Comparison of ENCODE assay signal across 20 mouse cellular contexts in the genomic region with DNA sequence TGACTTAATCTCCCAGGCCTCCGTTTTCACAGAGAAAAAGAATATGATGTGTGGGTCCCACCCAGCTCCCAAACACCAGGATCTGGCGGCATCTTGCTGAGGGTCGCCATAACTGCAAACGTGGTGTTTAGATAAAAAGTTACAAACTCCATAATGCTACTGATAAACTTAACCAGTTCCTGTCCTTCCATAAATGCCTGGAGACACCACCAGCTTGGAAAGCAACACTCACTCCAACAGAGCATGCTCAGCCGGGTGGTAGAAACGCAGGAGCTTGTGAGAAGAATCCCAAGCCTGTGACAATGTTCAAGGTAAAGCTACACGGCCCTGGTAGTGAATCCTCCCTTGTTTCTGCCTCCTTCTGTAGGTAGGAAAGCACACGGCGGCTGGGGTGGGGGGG. TPM values are rescaled to one million over a fixed set of nuclear protein-coding genes. Genes with fewer than 3 reads are reported as not detected.
DNase-seq lines count a peak whose midpoint lies in the region; ATAC-seq and TF ChIP-seq lines count a peak whose summit lies in the region.
"Had no signal": no experiment of that assay in that cellular context is flagged by ENCODE, and none has a peak within 500 bp of the region (broad histone marks: within the 10 kb centered on the region; RNA-seq: fewer than 3 reads in every experiment).

No protein-coding gene starts in this region.

- no peak for ATAC-seq in neural tube, embryonic 13.5 days (ENCODE audit: low read depth)
- ATAC-seq in G1E (ENCODE audit: extremely low read depth, insufficient number of reproducible peaks, low FRiP score, poor library complexity, severe bottlenecking): no peak
- ATAC-seq in hindbrain, embryonic 11.5 days (ENCODE audit: low FRiP score): no peak
- ATAC-seq in erythroblast, adult 5-6 weeks (replicated peaks; ENCODE audit: low FRiP score, poor library complexity, severe bottlenecking): no peak
- ATAC-seq: hindbrain, postnatal 0 days had no signal

- H3K4me3 ChIP-seq in neural tube, embryonic 13.5 days: no peak overlapping the region
- H3K4me3 ChIP-seq in G1E (ENCODE audit: low read depth, low read length): peak overlapping the region; percentile 65
- no peak overlapping the region for H3K4me3 ChIP-seq in hindbrain, embryonic 11.5 days (ENCODE audit: low read depth, low read length)
- H3K4me3 ChIP-seq: embryonic facial prominence, embryonic 10.5 days; erythroblast, embryonic 14.5 days; forebrain, embryonic 12.5 days; heart, embryonic 15.5 days; hindbrain, embryonic 13.5 days had no signal

- 58% methylated on average over 9 of the region's 9 CpGs for WGBS in neural tube, embryonic 13.5 days
- WGBS in hindbrain, embryonic 11.5 days: 83% methylated on average over 9 of the region's 9 CpGs

- H3K9me3 ChIP-seq in neural tube, embryonic 13.5 days: no peaks in the 10 kb centered on the region
- H3K9me3 ChIP-seq in G1E (replicated peaks): no peaks in the 10 kb centered on the region
- no peaks in the 10 kb centered on the region for H3K9me3 ChIP-seq in hindbrain, embryonic 11.5 days (ENCODE audit: control insufficient read depth, low read length)
- H3K9me3 ChIP-seq: embryonic facial prominence, embryonic 10.5 days; forebrain, embryonic 12.5 days; heart, embryonic 15.5 days; hindbrain, embryonic 13.5 days had no signal

- H3K27me3 ChIP-seq in neural tube, embryonic 13.5 days: no peaks in the 10 kb centered on the region
- H3K27me3 ChIP-seq in G1E (ENCODE audit: insufficient read depth, low read length): no peaks in the 10 kb centered on the region
- H3K27me3 ChIP-seq in hindbrain, embryonic 11.5 days (ENCODE audit: control insufficient read depth, insufficient read depth, low read length): no peaks in the 10 kb centered on the region; the same call in 1 of the 2 replicates
- H3K27me3 ChIP-seq: heart, embryonic 15.5 days had no signal

- intact Hi-C loops in heart, postnatal 36 days (cut with DNase I): no loop called here

- H3K36me3 ChIP-seq in neural tube, embryonic 13.5 days: no peaks in the 10 kb centered on the region
- peaks cover 39% of the 10 kb centered on the region for H3K36me3 ChIP-seq in G1E (replicated peaks)
- H3K36me3 ChIP-seq in hindbrain, embryonic 11.5 days (ENCODE audit: control insufficient read depth, insufficient read depth, low read length): no peaks in the 10 kb centered on the region
- H3K36me3 ChIP-seq: embryonic facial prominence, embryonic 10.5 days; forebrain, embryonic 12.5 days; heart, embryonic 15.5 days; hindbrain, embryonic 13.5 days had no signal

- peak overlapping the region; percentile 74 for H3K27ac ChIP-seq in neural tube, embryonic 13.5 days (replicated peaks)
- H3K27ac ChIP-seq in hindbrain, embryonic 11.5 days (ENCODE audit: low read depth, low read length): no peak overlapping the region
- H3K27ac ChIP-seq: embryonic facial prominence, embryonic 10.5 days; forebrain, embryonic 12.5 days; heart, embryonic 15.5 days; hindbrain, embryonic 13.5 days; hindbrain, postnatal 0 days had no signal

- peak; percentile 80 for DNase-seq in heart, adult 11 months
- no peak for DNase-seq in heart, postnatal 36 days
- no peak for DNase-seq in neural tube, embryonic 10.5 days (ENCODE audit: extremely low spot score, low spot score)
- no peak for DNase-seq in G1E (ENCODE audit: low spot score)
- no peak for DNase-seq in hindbrain, embryonic 11.5 days (ENCODE audit: low spot score)
- DNase-seq: adrenal gland, adult 2 months; adrenal gland, postnatal 25 days; cerebellum, adult 18-20 months; cerebellum, adult 9-11 months; cerebellum, postnatal 36 days; kidney, adult 11 months; kidney, adult 9 months had no signal

- H3K4me1 ChIP-seq in neural tube, embryonic 13.5 days (replicated peaks): peaks cover 51% of the 10 kb centered on the region
- peaks cover 79% of the 10 kb centered on the region for H3K4me1 ChIP-seq in G1E (ENCODE audit: insufficient read depth, low read depth, low read length)
- 0 out of 2 replicates have a peak, but pooled peaks cover 3% of the 10 kb centered on the region for H3K4me1 ChIP-seq in hindbrain, embryonic 11.5 days (replicated peaks; ENCODE audit: control insufficient read depth, insufficient read depth, low read length)

- no peak for TF ChIP-seq CTCF in G1E (IDR thresholded peaks at IDR 0.05; ENCODE audit: low read depth, low read length)

- no peak overlapping the region for H3K9ac ChIP-seq in neural tube, embryonic 13.5 days
- H3K9ac ChIP-seq in hindbrain, embryonic 11.5 days (ENCODE audit: low read depth, low read length): no peak overlapping the region
- H3K9ac ChIP-seq: forebrain, embryonic 12.5 days; heart, embryonic 15.5 days; hindbrain, embryonic 13.5 days had no signal

- no peak overlapping the region for H3K4me2 ChIP-seq in neural tube, embryonic 13.5 days
- no peak overlapping the region for H3K4me2 ChIP-seq in hindbrain, embryonic 11.5 days (replicated peaks; ENCODE audit: low read depth, low read length)
- H3K4me2 ChIP-seq: forebrain, embryonic 12.5 days; heart, embryonic 15.5 days; hindbrain, embryonic 13.5 days had no signal

RNA-seq across cellular contexts. Expression of a gene that starts 7.3 kb away (rescaled TPM):
- 10 to 100 TPM in 1 of 2 experiments, 1 to 10 TPM in 1; 8.8 to 12.5 TPM for total RNA-seq in heart, postnatal 36 days (2021)
- polyA plus RNA-seq in neural tube, embryonic 13.5 days (2015; fragmentation: Nextera tagmentation; extraction: Ambion mirVana): 12.4 and 14.8 TPM in 2 replicates
- 81.4 and 91.9 TPM in 2 replicates for total RNA-seq in G1E (2014; fragmentation: Nextera tagmentation)
- 9.0 and 9.1 TPM in 2 replicates for total RNA-seq in G1E (2017)
- 22.5 and 24.4 TPM in 2 replicates for polyA plus RNA-seq in G1E (2012)
- polyA plus RNA-seq in hindbrain, embryonic 11.5 days (2014; fragmentation: Nextera tagmentation; extraction: Ambion mirVana): 16.0 and 17.6 TPM in 2 replicates
- 5.6 and 7.1 TPM in 2 replicates for total RNA-seq in erythroblast, adult 5-6 weeks (2015; ENCODE audit: low replicate concordance)
- total RNA-seq in erythroblast, adult 5-6 weeks (2017; ENCODE audit: low replicate concordance): 0.09 and 3.8 TPM in 2 replicates
